Mouse (Mus musculus): ENCODE data around the gene Chp1.

GRCm38 (mm10) chr2:119607023-119607422, 59.5 kb downstream of the Chp1 start:
- no peak for TF ChIP-seq GATA1 (IDR thresholded peaks at IDR 0.05; ENCODE audit: low read length)
- peak; percentile 20; the same call in 1 of the 3 replicates for TF ChIP-seq TAL1 (IDR thresholded peaks at IDR 0.05; ENCODE audit: low read length)
